Mouse (Mus musculus): ENCODE measurements around the gene Slc27a1. TPM values are rescaled to one million over a fixed set of nuclear protein-coding genes. Genes with fewer than 3 reads are reported as not detected.

Slc27a1 gene
- total RNA-seq, 2 experiments from 2014 or later = 127 to 151 TPM

DNA sequence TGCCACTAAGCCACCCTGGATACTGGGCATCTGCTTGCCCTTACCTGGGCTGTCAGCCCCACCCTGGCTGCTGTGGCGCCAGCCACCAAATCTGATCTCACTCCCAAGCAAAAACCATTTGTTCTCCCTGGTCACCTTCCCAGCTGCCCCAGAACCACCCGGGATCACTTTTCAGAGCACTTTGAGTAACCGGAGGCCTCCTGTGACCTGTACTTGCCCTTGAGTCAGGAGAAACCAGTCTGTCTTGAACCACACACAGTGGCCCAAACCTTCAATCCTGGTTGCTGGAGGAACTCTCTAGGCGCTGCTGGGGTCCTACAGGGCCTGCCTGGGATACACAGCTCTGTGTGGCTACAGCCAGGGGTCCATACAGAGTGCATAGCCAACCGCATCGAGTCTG, 15.9 kb upstream of the Slc27a1 start:
- no peak for DNase-seq
- intact Hi-C loops (cut with DNase I) = no loop called here

DNA sequence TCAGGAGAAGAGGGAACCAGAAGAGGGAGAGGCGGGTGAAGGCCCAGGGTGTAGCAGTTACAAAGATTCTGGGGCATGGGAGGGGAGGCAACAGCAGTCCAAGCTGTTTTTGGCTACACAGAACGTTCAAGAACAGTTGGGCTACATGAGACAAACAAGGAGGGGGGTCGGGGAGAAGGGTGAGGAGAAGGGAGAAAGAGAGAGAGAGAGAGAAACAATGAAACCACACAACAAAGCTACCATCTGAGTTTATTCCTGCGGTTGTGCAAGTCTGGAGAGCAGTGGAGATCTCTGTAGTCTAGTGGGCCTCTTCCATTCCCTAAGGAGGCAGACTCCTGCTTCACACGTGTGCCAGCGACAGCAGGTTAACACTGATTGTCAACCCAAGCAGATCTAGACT, 14.7 kb upstream of the Slc27a1 start:
- no peak for DNase-seq
- intact Hi-C loops (cut with DNase I) = no loop called here

GRCm38 (mm10) chr8:71554644-71555043, 14.0 kb upstream of the Slc27a1 start:
- DNase-seq = no peak
- intact Hi-C loops (cut with DNase I) = no loop called here

DNA sequence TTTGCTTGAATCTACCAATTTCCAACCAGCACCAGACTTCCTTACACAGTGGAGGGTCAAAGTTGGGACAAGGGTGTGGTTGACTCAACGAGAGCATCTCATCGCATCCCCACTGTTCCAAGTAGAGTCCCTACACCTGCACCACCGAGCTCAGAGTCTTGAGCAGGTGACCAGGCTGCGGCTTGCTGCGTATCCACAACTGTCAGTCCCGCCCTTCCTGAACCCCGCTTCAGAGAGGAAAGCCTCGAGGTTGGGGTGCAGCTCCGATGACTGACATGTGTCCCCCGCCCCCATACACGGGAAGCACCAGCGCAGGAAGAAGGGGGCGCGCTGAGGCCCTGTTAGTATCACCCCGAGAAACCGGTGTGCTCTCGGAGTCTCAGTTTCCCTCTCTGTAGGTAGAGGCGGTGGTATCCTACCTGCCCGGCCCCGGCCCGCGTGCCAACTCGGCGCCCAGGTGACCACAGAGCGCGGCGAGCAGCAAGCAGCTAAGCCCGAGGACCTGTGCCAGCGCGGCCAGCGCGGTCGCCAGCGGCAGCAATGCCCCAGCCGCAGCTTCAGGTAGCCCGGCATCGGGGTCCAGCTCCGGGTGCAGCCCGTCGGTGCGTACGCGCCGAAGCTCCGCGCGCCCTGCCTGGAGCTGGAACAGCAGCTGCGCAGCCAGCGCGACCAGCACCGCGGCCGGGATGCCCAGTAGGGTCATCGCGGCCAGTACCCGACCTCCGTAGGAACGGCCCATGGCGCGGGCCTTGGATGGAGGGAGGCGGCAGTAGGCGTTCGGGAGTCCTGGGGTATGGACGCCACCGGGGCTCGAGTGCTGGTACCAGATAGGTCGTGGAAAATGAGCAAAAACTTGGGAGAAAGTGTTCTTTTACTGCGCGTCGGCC, 10.4 kb upstream of the Slc27a1 start, which contains the start of gene Tmem221:
Gene Tmem221 (minus strand): TSS at position 801 of the 887 bp plus-strand sequence.
- intact Hi-C loops (cut with DNase I) = no loop called here

DNA sequence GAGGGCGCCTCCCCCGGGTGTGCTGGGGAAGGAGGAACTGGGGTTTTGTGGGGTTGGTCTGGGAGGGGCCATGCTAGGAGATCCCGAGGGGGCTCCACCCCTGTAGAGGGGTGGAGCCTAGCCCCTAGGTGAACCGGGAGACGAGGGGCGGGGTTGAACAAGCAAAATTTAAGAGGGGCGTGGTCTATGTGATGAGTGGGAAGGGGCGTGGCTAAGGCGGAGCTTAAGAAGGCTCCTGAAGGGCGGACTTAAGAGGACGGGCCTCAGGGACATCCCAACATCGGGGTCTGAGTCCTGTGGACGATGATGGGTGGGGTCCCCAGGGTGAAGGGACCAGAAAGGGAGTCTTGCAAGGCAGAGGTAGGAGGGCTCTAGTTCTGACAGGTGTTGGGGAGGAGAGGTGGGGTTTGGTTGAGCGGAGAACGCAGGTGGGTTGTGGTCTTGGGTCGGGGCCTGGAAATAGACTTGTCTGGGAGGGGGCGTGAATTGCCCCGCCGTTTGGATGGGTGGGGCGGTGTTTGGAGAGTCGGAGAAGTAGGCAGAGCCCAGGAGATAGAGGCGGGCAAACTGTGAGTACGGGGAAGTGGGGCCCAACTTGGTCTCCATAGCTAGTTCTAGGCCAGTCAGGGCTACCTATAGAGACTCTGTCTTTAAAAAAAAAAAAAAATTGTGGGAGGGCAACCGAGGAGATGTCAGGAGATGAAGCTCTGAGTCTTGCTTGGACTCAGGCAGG, 9.6 kb upstream of the Slc27a1 start:
- peak; percentile 45 to 65 for DNase-seq

More for the DNA sequence above, 10.4 kb upstream of the Slc27a1 start, which contains the start of gene Tmem221:
- no peak for DNase-seq

GRCm38 (mm10) chr8:71560071-71560470, 8.6 kb upstream of the Slc27a1 start:
- intact Hi-C loops (cut with DNase I) = loop anchor here (2.0 kb wide), 1 partner anchor 73 kb away; no protein-coding TSS in a partner anchor
- no peak for DNase-seq

More for the DNA sequence above, 9.6 kb upstream of the Slc27a1 start:
- intact Hi-C loops (cut with DNase I) = no loop called here

DNA sequence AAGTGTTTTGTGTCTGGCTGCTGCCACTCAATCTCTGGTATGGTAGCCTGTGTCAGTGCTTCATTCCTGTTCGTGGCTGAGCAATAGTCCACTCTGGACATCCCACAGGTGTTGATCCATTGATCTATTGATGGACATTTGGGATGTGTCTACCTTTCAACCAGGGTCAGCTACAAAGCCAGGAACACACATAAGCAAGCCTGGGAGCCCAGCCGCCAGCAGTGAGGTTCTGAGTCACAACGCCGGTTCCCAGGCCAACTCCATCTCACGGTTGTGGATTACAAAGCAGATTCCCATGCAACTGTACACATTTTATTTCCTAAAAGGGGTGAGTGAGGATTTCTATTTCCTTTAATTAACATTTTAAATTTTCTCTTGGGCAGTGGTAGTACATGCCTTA, 7.9 kb upstream of the Slc27a1 start:
- intact Hi-C loops (cut with DNase I) = loop anchor here (1.0 to 2.0 kb wide), 3 partner anchors 36 to 100 kb away; no protein-coding TSS in a partner anchor
- no peak for DNase-seq

DNA sequence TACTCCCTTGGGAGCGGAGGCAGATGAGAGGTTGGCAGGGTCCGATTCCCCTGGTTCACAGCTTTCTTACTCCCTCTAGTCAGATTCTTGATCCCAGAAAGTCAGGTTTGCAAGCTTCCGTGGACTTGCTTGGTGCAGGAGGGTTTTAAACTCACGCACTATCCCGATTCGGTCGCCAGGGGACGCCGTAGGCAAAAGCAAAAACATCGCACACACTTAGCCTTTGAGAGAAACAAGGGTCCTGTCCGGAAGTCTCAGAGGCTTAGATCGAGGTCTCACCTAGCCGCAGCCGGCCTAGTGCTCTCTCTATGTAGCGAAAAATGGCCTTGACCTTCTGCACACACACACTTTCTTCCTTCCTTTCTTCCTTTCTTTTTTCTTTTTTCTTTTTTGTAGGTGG, 7.3 kb upstream of the Slc27a1 start:
- DNase-seq = peak; percentile 64 to 74
- intact Hi-C loops (cut with DNase I) = loop anchor here (1.0 to 2.0 kb wide), 3 partner anchors 35 to 99 kb away; no protein-coding TSS in a partner anchor

GRCm38 (mm10) chr8:71562751-71563150, 5.9 kb upstream of the Slc27a1 start:
- intact Hi-C loops (cut with DNase I) = no loop called here
- DNase-seq = peak; percentile 89 to 95

- intact Hi-C loops (cut with DNase I) = no loop called here
- no peak for DNase-seq
Observed at GRCm38 (mm10) chr8:71563992-71564391, 4.7 kb upstream of the Slc27a1 start.

DNA sequence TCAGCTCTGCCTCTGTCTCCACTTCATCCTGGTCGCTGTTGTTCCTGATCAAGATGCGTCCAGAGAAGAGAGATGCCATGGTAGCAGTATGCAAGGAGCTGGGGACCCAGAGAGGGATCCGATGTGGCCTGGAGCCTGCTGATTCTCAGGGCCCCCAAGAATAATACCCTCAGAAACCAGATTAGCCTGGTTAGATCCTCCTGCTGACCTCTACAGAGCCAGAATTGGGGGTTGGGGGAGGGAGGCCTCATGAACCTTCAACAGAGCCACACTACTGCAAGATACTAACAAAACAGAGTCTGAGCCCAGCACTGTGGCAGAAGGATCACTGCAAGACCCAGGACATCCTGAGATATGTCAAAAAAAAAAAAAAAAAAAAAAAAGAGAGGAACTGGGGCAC, 2.2 kb upstream of the Slc27a1 start, which contains the start of gene Nxnl1:
Gene Nxnl1 (minus strand): TSS at position 101 of the 400 bp plus-strand sequence.
- intact Hi-C loops (cut with DNase I) = no loop called here
- no peak for DNase-seq

DNA sequence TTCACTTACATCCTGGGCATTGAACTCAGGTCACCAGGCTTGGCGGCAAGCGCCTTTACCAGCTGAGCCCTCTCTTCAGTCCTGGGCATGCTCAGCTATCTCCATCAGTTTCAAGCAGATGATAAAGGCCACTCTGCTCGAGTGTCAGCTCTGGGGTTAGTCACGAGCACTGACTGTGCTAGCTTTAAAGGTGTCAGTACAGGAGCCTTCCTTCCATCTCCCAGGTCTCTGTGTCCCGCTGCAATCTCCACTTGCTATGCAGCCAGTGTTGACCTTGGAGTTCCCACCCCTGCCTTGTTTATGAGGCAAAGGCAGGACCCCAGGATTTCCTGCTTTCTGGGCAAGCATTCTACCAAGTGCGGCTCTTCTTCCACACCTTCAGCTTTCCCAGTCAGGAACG, 1.1 kb upstream of the Slc27a1 start:
- no peak for DNase-seq
- intact Hi-C loops (cut with DNase I) = no loop called here

DNA sequence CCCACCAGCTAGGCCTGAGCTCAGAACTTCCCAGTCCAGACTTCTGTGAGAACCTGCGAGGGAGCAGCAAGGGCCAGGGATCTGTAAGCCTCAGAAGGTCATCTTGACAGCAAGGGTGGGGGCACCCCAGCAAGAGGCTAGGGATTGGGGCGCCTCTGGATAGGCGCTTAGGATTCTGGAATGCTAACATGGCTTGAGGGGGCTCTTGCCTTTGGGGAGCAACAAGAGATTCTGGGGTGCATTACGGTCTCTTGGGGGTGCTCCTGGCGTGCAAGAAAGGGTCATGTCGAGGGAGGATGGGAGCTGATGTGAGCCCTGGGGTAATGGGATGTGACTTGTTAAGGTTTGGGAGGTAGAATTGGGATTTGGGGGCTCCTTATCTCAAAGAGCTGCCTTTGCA, 259 bp downstream of the Slc27a1 start:
- DNase-seq = no peak
- intact Hi-C loops (cut with DNase I) = no loop called here

DNA sequence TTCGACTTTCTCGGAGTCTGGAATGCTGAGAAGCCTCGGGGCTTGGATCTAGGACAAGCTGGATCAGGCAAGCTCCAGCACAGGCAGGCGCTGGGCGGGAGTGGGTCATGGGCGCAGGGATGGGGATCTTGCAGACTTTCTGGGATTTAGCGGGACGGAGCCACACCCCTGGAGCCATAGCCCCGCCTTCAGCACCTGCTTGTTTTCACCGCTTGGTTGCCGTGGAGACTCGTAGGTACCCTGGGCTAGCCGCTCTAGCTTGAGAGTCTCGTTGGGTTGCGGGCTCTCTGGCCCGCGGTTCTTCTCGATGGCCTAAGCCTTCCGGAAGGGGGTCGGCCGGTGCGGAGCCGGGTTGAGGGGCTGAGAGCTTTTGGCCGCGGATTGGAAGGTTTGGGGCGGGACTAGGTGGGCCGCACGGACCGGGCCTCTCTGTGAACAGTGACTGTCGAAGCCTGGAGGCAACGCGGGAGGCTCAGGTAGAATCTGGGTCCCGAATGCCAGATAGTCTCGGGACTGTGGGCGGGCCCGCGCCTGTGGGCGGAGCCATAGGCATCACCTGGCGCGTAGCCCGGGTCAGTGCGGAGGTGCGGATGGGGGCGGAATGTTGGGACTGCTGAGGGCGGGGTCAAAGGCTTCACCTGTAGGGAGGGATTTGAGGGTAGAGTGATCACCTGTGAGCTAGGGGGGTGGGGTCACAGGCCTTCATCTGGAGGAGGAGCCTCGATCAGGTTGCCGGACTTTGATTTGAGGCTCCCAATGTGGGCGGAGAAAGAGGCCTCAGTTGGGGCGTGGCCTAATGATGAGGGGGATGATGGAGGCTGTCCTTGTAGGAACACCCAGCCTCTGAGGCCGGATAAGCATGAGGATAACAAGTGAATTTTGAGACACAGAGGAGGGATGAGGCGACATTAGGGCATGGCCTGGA, 946 bp downstream of the Slc27a1 start:
- peak; percentile 75 to 83 for DNase-seq
- intact Hi-C loops (cut with DNase I) = no loop called here

DNA sequence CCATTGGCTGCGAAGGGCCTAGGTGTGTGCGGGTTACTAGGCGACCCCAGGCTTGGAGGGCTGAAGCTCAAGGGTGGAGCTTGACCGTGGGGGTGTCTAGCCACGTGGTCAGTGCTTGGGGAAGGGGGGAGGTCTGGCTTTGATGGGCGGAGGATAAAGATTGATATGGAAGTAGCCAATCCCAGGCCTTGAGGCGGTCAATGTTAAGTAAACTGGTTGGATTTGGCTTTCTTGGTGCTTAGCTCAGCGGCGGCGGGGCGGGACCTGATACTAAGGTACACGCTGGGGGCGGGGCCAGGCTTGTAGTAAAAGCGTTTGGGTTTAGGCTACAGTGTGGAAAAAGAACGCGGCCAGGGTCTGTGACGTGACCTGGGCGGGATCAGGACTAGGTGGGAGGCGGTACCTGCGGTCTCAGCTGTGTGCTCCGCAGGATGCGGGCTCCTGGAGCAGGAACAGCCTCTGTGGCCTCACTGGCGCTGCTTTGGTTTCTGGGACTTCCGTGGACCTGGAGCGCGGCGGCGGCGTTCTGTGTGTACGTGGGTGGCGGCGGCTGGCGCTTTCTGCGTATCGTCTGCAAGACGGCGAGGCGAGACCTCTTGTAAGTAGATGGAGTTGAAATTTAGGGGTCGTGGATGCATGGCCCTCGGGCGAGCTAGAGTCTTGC, 1.7 kb downstream of the Slc27a1 start:
- DNase-seq = peak; percentile 81
- intact Hi-C loops (cut with DNase I) = no loop called here

GRCm38 (mm10) chr8:71572077-71572476, 3.4 kb downstream of the Slc27a1 start:
- DNase-seq = no peak
- intact Hi-C loops (cut with DNase I) = no loop called here

GRCm38 (mm10) chr8:71572847-71573633, 4.4 kb downstream of the Slc27a1 start:
- peak; percentile 72 to 81 for DNase-seq
- intact Hi-C loops (cut with DNase I) = no loop called here

DNA sequence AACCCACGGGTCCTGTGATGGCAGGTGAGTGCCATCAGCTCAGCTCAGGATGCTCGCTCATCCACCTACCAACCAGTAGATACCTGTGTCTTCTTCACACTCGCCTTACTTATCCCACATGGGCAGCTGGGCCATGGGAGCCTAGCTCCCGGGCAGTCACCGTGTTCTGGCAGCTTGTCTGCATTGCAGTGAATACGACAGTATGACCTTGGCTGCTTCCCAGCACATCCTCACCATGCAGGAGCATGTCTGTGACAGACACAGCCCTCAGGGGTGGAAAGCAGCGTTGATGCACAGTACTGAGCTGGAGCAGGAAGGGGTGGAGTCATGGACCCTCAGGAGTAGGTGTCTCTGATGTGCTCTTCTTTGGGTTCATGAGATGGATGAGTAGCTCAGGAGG, 5.7 kb downstream of the Slc27a1 start:
- intact Hi-C loops (cut with DNase I) = no loop called here
- peak in 1 of 2 experiments; percentile 48 for DNase-seq

GRCm38 (mm10) chr8:71575020-71575419, 6.3 kb downstream of the Slc27a1 start:
- intact Hi-C loops (cut with DNase I) = no loop called here
- DNase-seq = no peak

All from heart, postnatal 14 days (tissue).